Mouse (Mus musculus) small intestine, adult 2 months (tissue): Measurements from ENCODE around the gene Eya2.

Experiments
- CTCF ChIP-seq: fragments of 200-500 bp; IDR thresholded peaks from 2 replicates; pipeline ENCODE4 v1.5.1; 2012; ENCODE audit warnings: low read depth, mild to moderate bottlenecking, control low read depth, inconsistent platforms, low read length, moderate library complexity, mixed read lengths; ENCODE audit not compliant: insufficient replicate concordance, insufficient read length; ENCODE audit errors: extremely low read depth
- POLR2A ChIP-seq: fragments of 200-500 bp; IDR thresholded peaks from 2 replicates; pipeline ENCODE4 v1.6.1; 2012; ENCODE audit warnings: low read depth, mild to moderate bottlenecking, control low read depth, inconsistent platforms, low read length, moderate library complexity

GRCm38 (mm10) chr2:165747975-165748374 is 153.1 kb downstream of the Eya2 start:
- no peak for TF ChIP-seq CTCF
- TF ChIP-seq POLR2A, result no peak
